Mouse (Mus musculus) MEL (cell line): ENCODE measurements at regions not wholly inside any gene's neighbourhood (a gene's known extent, or its start where the extent isn't known, plus 50 kb on each side); places are given as distances from the start of the nearest gene placed in this dataset.

Experiments used
- DNase-seq: peaks from one replicate; pipeline ENCODE4 v3.0.0; 2011; ENCODE audit warnings: low read depth, low spot score
- H3K27ac ChIP-seq: 2 replicates; pipeline ENCODE4 v1.5.1; 2012; ENCODE audit warnings: low read depth, mild to moderate bottlenecking, control low read depth, low read length, moderate library complexity; ENCODE audit not compliant: control insufficient read depth
- H3K27me3 ChIP-seq, 2 experiments: fragments of 150-350 bp in 1 of 2; sonication (generic) in 1 of 2; 2 replicates each; pipeline ENCODE4 v1.6.1; 2012; ENCODE audit warnings: low read length in 2 of 2, mild to moderate bottlenecking in 2 of 2, improper control_type of control experiment in 1 of 2, moderate library complexity in 1 of 2; ENCODE audit not compliant: insufficient read depth in 2 of 2, control insufficient read depth in 1 of 2
- H3K36me3 ChIP-seq, 2 experiments: 2 replicates each; pipeline ENCODE4 v1.6.1; 2012 to 2014; ENCODE audit warnings: low read length in 2 of 2, improper control_type of control experiment in 1 of 2, inconsistent platforms in 1 of 2, mild to moderate bottlenecking in 1 of 2; ENCODE audit not compliant: insufficient read depth in 2 of 2, control insufficient read depth in 1 of 2
- H3K4me1 ChIP-seq, 2 experiments: fragments of 150-350 bp in 1 of 2; sonication (generic) in 1 of 2; 2 replicates each; pipeline ENCODE4 v1.6.1; 2012; ENCODE audit warnings: low read length in 2 of 2, improper control_type of control experiment in 1 of 2, mild to moderate bottlenecking in 1 of 2; ENCODE audit not compliant: insufficient read depth in 2 of 2, control insufficient read depth in 1 of 2
- H3K4me3 ChIP-seq, 2 experiments: fragments of 150-350 bp in 1 of 2; sonication (generic) in 1 of 2; 2 replicates each; pipeline ENCODE4 v1.5.1; 2012; ENCODE audit warnings: low read depth in 2 of 2, low read length in 2 of 2, mild to moderate bottlenecking in 2 of 2, moderate library complexity in 2 of 2, control low read depth in 1 of 2, improper control_type of control experiment in 1 of 2; ENCODE audit not compliant: control insufficient read depth in 1 of 2, insufficient read depth in 1 of 2
- H3K79me2 ChIP-seq: 2 replicates; pipeline ENCODE4 v1.6.1; 2012; ENCODE audit warnings: mild to moderate bottlenecking, low read length, moderate library complexity; ENCODE audit not compliant: control insufficient read depth, poor library complexity, insufficient read depth
- H3K9ac ChIP-seq: 2 replicates; pipeline ENCODE4 v1.6.1; 2012; ENCODE audit warnings: low read depth, mild to moderate bottlenecking, control low read depth, low read length, moderate library complexity; ENCODE audit not compliant: control insufficient read depth, poor library complexity, severe bottlenecking
- H3K9me3 ChIP-seq: fragments of 150-350 bp; sonication (generic); replicated peaks from 2 replicates; pipeline ENCODE4 v1.6.1; 2012; ENCODE audit warnings: mild to moderate bottlenecking, low read length, improper control_type of control experiment, moderate library complexity; ENCODE audit not compliant: insufficient read depth
- BHLHE40 ChIP-seq: IDR thresholded peaks from 2 replicates; pipeline ENCODE4 v1.6.1; 2012; ENCODE audit warnings: low read depth, mild to moderate bottlenecking, inconsistent platforms, low read length, improper control_type of control experiment, borderline replicate concordance
- CHD1 ChIP-seq: IDR thresholded peaks from 2 replicates; pipeline ENCODE4 v1.6.1; 2012; ENCODE audit warnings: low read depth, mild to moderate bottlenecking, inconsistent platforms, low read length, improper control_type of control experiment
- EP300 ChIP-seq, 2 experiments: IDR thresholded peaks; 2 replicates each; pipeline ENCODE4 v1.6.1; 2011; ENCODE audit warnings: improper control_type of control experiment in 2 of 2, low read length in 2 of 2, low read depth in 1 of 2, mild to moderate bottlenecking in 1 of 2
- ETS1 ChIP-seq: IDR thresholded peaks from 2 replicates; pipeline ENCODE4 v1.6.1; 2012; ENCODE audit warnings: low read depth, mild to moderate bottlenecking, inconsistent platforms, low read length, improper control_type of control experiment, moderate library complexity
- GATA1 ChIP-seq: IDR thresholded peaks from 2 replicates; pipeline ENCODE4 v1.6.1; 2011; ENCODE audit warnings: low read depth, low read length, improper control_type of control experiment
- JUND ChIP-seq: IDR thresholded peaks from 2 replicates; pipeline ENCODE4 v1.6.1; 2011; ENCODE audit warnings: low read depth, mild to moderate bottlenecking, improper control_type of control experiment, low read length
- KAT2A ChIP-seq: conservative IDR thresholded peaks from 2 replicates; pipeline ENCODE4 v1.6.1; 2012; ENCODE audit warnings: low read depth, low read length, improper control_type of control experiment, inconsistent platforms
- MAFK ChIP-seq: IDR thresholded peaks from 2 replicates; pipeline ENCODE4 v1.6.1; 2011; ENCODE audit warnings: low read depth, mild to moderate bottlenecking, low read length, improper control_type of control experiment, borderline replicate concordance
- MEF2A ChIP-seq: IDR thresholded peaks from 2 replicates; pipeline ENCODE4 v1.6.1; 2014; ENCODE audit warnings: low read depth, mild to moderate bottlenecking, inconsistent platforms, low read length, improper control_type of control experiment; ENCODE audit not compliant: poor library complexity, insufficient replicate concordance, severe bottlenecking; ENCODE audit errors: extremely low read depth
- MXI1 ChIP-seq: IDR thresholded peaks from 2 replicates; pipeline ENCODE4 v1.6.1; 2011; ENCODE audit warnings: mild to moderate bottlenecking, low read depth, low read length, improper control_type of control experiment
- MYC ChIP-seq: IDR thresholded peaks from 2 replicates; pipeline ENCODE4 v1.6.1; 2011; ENCODE audit warnings: low read depth, mild to moderate bottlenecking, low read length, improper control_type of control experiment, moderate library complexity
- POLR2AphosphoS2 ChIP-seq: IDR thresholded peaks from 2 replicates; pipeline ENCODE4 v1.6.1; 2011; ENCODE audit warnings: low read length, improper control_type of control experiment
- POLR2AphosphoS5 ChIP-seq: IDR thresholded peaks from 2 replicates; pipeline ENCODE4 v1.6.1; 2012; ENCODE audit warnings: low read depth, borderline replicate concordance, mild to moderate bottlenecking, inconsistent platforms, low read length, moderate library complexity, mixed read lengths
- SIN3A ChIP-seq: IDR thresholded peaks from 2 replicates; pipeline ENCODE4 v1.6.1; 2012; ENCODE audit warnings: low read length, improper control_type of control experiment, inconsistent platforms
- ZMIZ1 ChIP-seq: IDR thresholded peaks from 2 replicates; pipeline ENCODE4 v1.6.1; 2012; ENCODE audit warnings: low read depth, mild to moderate bottlenecking, inconsistent platforms, low read length, improper control_type of control experiment, moderate library complexity
- ZNF384 ChIP-seq: IDR thresholded peaks from 2 replicates; pipeline ENCODE4 v1.6.1; 2012; ENCODE audit warnings: low read depth, mild to moderate bottlenecking, inconsistent platforms, low read length, improper control_type of control experiment

DNA sequence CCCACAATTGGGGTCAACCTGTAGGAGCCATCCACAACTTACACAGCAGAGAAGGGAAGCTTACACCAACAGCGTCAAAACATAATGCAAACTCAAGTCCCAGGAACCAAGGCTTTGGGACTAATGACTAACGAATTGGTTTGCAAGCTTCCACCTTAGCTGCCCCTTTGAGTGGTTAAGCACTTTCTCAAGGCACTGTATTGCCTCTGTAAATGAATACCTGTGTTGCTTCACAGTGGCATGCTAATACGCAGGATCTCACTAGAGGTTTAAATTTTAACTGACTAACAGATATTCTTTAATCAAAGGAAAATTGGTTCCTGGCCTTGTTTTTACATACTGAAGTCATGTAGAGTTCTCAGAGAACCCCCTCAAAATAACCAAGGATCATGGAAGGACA lies 261.8 kb upstream of the Vstm2b start:
- H3K9ac ChIP-seq, result no peak overlapping the region
- no peak overlapping the region for H3K27ac ChIP-seq

DNA sequence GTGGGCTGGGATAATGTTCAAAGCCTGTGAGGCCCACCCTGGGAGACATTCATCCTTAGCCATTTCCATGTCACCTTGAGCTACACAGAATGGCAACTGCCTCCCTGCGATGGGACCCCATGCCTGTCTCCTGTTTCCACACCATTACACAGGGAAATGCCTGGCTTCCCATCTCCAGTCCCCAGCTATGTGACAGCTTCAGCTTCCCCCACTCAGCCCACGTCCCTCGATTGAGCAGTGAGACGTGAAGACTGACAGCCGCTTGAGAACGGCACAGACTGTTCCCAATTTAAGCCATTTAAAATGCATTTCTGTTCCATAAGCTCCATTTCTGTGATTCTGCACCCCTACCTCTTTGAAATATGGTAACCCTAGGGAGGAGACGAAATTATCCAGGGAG lies 243.1 kb upstream of the Vstm2b start:
- no peak for TF ChIP-seq MEF2A
- no peak for TF ChIP-seq BHLHE40
- no peak for TF ChIP-seq SIN3A
- TF ChIP-seq KAT2A, result no peak
- Histone ChIP-seq H3K4me1 (no peaks in the 10 kb centered on the region), H3K79me2 (no peaks in the 10 kb centered on the region), H3K36me3 (no peaks in the 10 kb centered on the region), H3K9ac (no peak overlapping the region), H3K4me3 (no peak overlapping the region), H3K9me3 (no peaks in the 10 kb centered on the region), H3K27ac (no peak overlapping the region), H3K27me3 (no peaks in the 10 kb centered on the region)
- no peak for DNase-seq

More for the DNA sequence above, 261.8 kb upstream of the Vstm2b start:
- Histone ChIP-seq H3K4me3 (no peak overlapping the region), H3K27me3 (no peaks in the 10 kb centered on the region), H3K36me3 (no peaks in the 10 kb centered on the region), H3K9me3 (no peaks in the 10 kb centered on the region), H3K79me2 (no peaks in the 10 kb centered on the region), H3K4me1 (no peaks in the 10 kb centered on the region)
- no peak for TF ChIP-seq ZNF384
- no peak for TF ChIP-seq ZMIZ1
- TF ChIP-seq MAFK, result no peak
- no peak for TF ChIP-seq CHD1
- no peak for TF ChIP-seq MXI1
- no peak for TF ChIP-seq MYC
- no peak for TF ChIP-seq POLR2AphosphoS5
- TF ChIP-seq GATA1, result no peak
- TF ChIP-seq KAT2A, result no peak
- DNase-seq, result no peak

DNA sequence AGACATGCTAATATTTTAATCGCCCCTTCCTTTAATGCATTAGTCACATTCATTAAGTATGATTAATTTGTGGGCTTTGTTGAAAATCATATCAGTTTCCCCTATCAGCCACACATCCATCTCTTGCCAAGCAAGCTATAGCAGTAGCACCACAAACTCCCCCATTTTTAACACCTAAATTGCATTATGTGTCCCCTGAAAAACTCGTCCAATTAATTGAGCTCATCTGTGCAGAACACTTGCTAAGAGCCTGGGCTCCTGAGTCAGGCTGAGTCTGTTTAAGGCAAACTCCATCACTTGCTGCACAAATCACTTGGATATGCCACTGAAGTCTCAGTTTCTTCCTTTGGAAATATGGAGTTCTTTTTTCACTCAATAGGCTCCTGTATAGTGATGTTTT lies 242.7 kb upstream of the Vstm2b start:
- Histone ChIP-seq H3K79me2 (no peaks in the 10 kb centered on the region), H3K9ac (no peak overlapping the region), H3K27ac (no peak overlapping the region), H3K9me3 (no peaks in the 10 kb centered on the region), H3K4me3 (no peak overlapping the region), H3K36me3 (no peaks in the 10 kb centered on the region), H3K27me3 (no peaks in the 10 kb centered on the region), H3K4me1 (no peaks in the 10 kb centered on the region)
- no peak for DNase-seq
- TF ChIP-seq ETS1 (no peak), POLR2AphosphoS2 (no peak), JUND (no peak), EP300 (IDR thresholded peaks at IDR 0.05; ENCODE audit: low read depth in 1 of 2, low read length in 2 of 2) (no peak)
